Mouse (Mus musculus) hindbrain, postnatal 0 days (tissue): ENCODE data around the gene Cngb1. TPM values are rescaled to one million over a fixed set of nuclear protein-coding genes. Genes with fewer than 3 reads are reported as not detected.
A peak's percentile ranks its signal among the peaks of the same experiment; 100 is the strongest.

ENCODE experiments used
- ATAC-seq: fragments of 200-750 bp; cut with Nextera tagmentation; 2 replicates; pipeline ENCODE4 v1.8.0; 2017; ENCODE audit warnings: mild to moderate bottlenecking, moderate TSS enrichment, moderate library complexity
- DNase-seq: peaks from one replicate; pipeline ENCODE4 v3.0.0-alpha.2; 2015; ENCODE audit warnings: low spot score
- H3K27ac ChIP-seq: fragments of 300-500 bp; sonication (generic); 2 replicates; pipeline ENCODE4 v1.5.1; 2014; ENCODE audit warnings: mild to moderate bottlenecking
- H3K27me3 ChIP-seq: fragments of 300-500 bp; sonication (generic); 2 replicates; pipeline ENCODE4 v1.6.1; 2014; ENCODE audit warnings: low read length, mixed read lengths; ENCODE audit not compliant: insufficient read depth
- H3K36me3 ChIP-seq: fragments of 300-500 bp; sonication (generic); 2 replicates; pipeline ENCODE4 v1.6.1; 2014; ENCODE audit warnings: low read length, mixed read lengths; ENCODE audit not compliant: insufficient read depth
- H3K4me1 ChIP-seq: fragments of 300-500 bp; sonication (generic); 2 replicates; pipeline ENCODE4 v1.6.1; 2014; ENCODE audit warnings: antibody characterized with exemption, low read length, mixed read lengths; ENCODE audit not compliant: insufficient read depth
- H3K4me2 ChIP-seq: fragments of 300-500 bp; sonication (generic); 2 replicates; pipeline ENCODE4 v1.6.1; 2014; ENCODE audit warnings: low read depth, mild to moderate bottlenecking, low read length, moderate library complexity, mixed read lengths
- H3K4me3 ChIP-seq: fragments of 300-500 bp; sonication (generic); 2 replicates; pipeline ENCODE4 v1.5.1; 2014; ENCODE audit warnings: low read length
- H3K9ac ChIP-seq: fragments of 300-500 bp; sonication (generic); replicated peaks from 2 replicates; pipeline ENCODE4 v1.6.1; 2014; ENCODE audit warnings: mild to moderate bottlenecking, low read length, moderate library complexity, mixed read lengths
- H3K9me3 ChIP-seq: fragments of 300-500 bp; sonication (generic); 2 replicates; pipeline ENCODE4 v1.6.1; 2016; ENCODE audit warnings: low read length, mixed read lengths
- CTCF ChIP-seq: IDR thresholded peaks from 2 replicates; pipeline ENCODE4 v1.5.1; 2016; ENCODE audit warnings: antibody characterized with exemption, control low read depth, low read depth
- WGBS: fragments of 180-500 bp; shearing (Covaris S2); extraction: QIAGEN DNeasy Blood & Tissue Kit; methylation state at CpG from one replicate; pipeline ENCODE4 v1.1.7; 2014; 5-methylcytosine and 5-hydroxymethylcytosine counted together
- polyA plus RNA-seq: library from polyadenylated mRNA; unstranded; fragments of >200 nt; fragmentation: Nextera tagmentation; extraction: Ambion mirVana; gene quantifications from 2 replicates; pipeline ENCODE4 v1.2.1, GENCODE M21; 2015
- total RNA-seq: library from RNA; depleted of rRNA; stranded (reverse); fragments of >200 nt; gene quantifications from 2 replicates; pipeline ENCODE4 v1.2.3, GENCODE M21; 2014; rRNA removed

Gene Cngb1
- total and polyA plus RNA-seq, 2 experiments from 2014 or later = 0.52 to 1.2 TPM

- Histone ChIP-seq H3K36me3 (no peaks in the 10 kb centered on the region), H3K9me3 (no peaks in the 10 kb centered on the region), H3K9ac (no peak within 1 kb of the TSS), H3K27ac (no peak within 1 kb of the TSS), H3K27me3 (no peaks in the 10 kb centered on the region), H3K4me3 (no peak within 1 kb of the TSS), H3K4me2 (no peak within 1 kb of the TSS), H3K4me1 (no peaks in the 10 kb centered on the region)
- no peak for TF ChIP-seq CTCF
- ATAC-seq (no peak), DNase-seq (no peak)
- 67% methylated on average over 14 of the region's 14 CpGs for WGBS
These were observed 103.6 kb downstream of the Cngb1 start, which contains the start of gene Kifc3 for GRCm38 (mm10) chr8:95202649-95203275. TSS of gene Kifc3 (minus strand) at chr8:95202812.

GRCm38 (mm10) chr8:95202056-95202570, 104.3 kb downstream of the Cngb1 start:
- Histone ChIP-seq H3K9me3 (no peaks in the 10 kb centered on the region), H3K9ac (no peak overlapping the region), H3K27ac (no peak overlapping the region), H3K4me1 (no peaks in the 10 kb centered on the region), H3K4me3 (no peak overlapping the region), H3K27me3 (no peaks in the 10 kb centered on the region), H3K36me3 (no peaks in the 10 kb centered on the region), H3K4me2 (no peak overlapping the region)
- DNase-seq (peak; percentile 18), ATAC-seq (no peak)
- TF ChIP-seq CTCF = no peak
- WGBS = 69% methylated on average over 8 of the region's 8 CpGs

GRCm38 (mm10) chr8:95201491-95201890, 104.9 kb downstream of the Cngb1 start:
- Histone ChIP-seq H3K9ac (no peak overlapping the region), H3K27me3 (no peaks in the 10 kb centered on the region), H3K4me3 (no peak overlapping the region), H3K9me3 (no peaks in the 10 kb centered on the region), H3K36me3 (no peaks in the 10 kb centered on the region), H3K27ac (no peak overlapping the region), H3K4me2 (no peak overlapping the region), H3K4me1 (no peaks in the 10 kb centered on the region)
- no peak for ATAC-seq
- no peak for TF ChIP-seq CTCF
- DNase-seq = no peak
- 56% methylated on average over 7 of the region's 7 CpGs for WGBS

- no peak for TF ChIP-seq CTCF
- WGBS = 78% methylated on average over 9 of the region's 9 CpGs
These were observed 106.4 kb downstream of the Cngb1 start for GRCm38 (mm10) chr8:95200001-95200405.

GRCm38 (mm10) chr8:95195728-95196127, 110.7 kb downstream of the Cngb1 start:
- Histone ChIP-seq H3K36me3 (no peaks in the 10 kb centered on the region), H3K27ac (no peak overlapping the region), H3K27me3 (no peaks in the 10 kb centered on the region), H3K9me3 (no peaks in the 10 kb centered on the region), H3K4me1 (no peaks in the 10 kb centered on the region), H3K4me3 (no peak overlapping the region), H3K9ac (no peak overlapping the region), H3K4me2 (no peak overlapping the region)
- no peak for TF ChIP-seq CTCF
- WGBS = 75% methylated on average over 11 of the region's 11 CpGs
- DNase-seq (no peak), ATAC-seq (no peak)

More at GRCm38 (mm10) chr8:95200001-95200405, 106.4 kb downstream of the Cngb1 start:
- DNase-seq = no peak
- H3K4me2 ChIP-seq = no peak overlapping the region
- no peaks in the 10 kb centered on the region for H3K27me3 ChIP-seq
- H3K27ac ChIP-seq = no peak overlapping the region
- H3K4me1 ChIP-seq = no peaks in the 10 kb centered on the region
- no peak overlapping the region for H3K4me3 ChIP-seq
- no peak overlapping the region for H3K9ac ChIP-seq
- ATAC-seq = no peak
- H3K9me3 ChIP-seq = no peaks in the 10 kb centered on the region
- no peaks in the 10 kb centered on the region for H3K36me3 ChIP-seq

- Histone ChIP-seq H3K9me3 (no peaks in the 10 kb centered on the region), H3K4me3 (no peak overlapping the region), H3K36me3 (no peaks in the 10 kb centered on the region), H3K4me2 (no peak overlapping the region), H3K9ac (no peak overlapping the region), H3K27ac (no peak overlapping the region), H3K27me3 (no peaks in the 10 kb centered on the region), H3K4me1 (no peaks in the 10 kb centered on the region)
- DNase-seq = no peak
- no peak for ATAC-seq
- 89% methylated on average over 9 of the region's 9 CpGs for WGBS
- no peak for TF ChIP-seq CTCF
These were observed 114.7 kb downstream of the Cngb1 start for GRCm38 (mm10) chr8:95191497-95192175.

Other genes starting within 250 kb of the Cngb1 start
- gene Katnb1, start 225.4 kb downstream of the Cngb1 start, total RNA-seq = 59.6 and 63.3 TPM in 2 replicates
- gene Katnb1, start 225.4 kb downstream of the Cngb1 start, polyA plus RNA-seq = 45.3 and 48.4 TPM in 2 replicates
- 50.2 and 50.9 TPM in 2 replicates for gene Kifc3, start 103.8 kb downstream of the Cngb1 start, total RNA-seq
- gene Kifc3, start 103.8 kb downstream of the Cngb1 start, polyA plus RNA-seq = 26.6 and 29.0 TPM in 2 replicates
- gene Tepp, start 4.0 kb upstream of the Cngb1 start, total RNA-seq = 1.4 TPM in 1 of 2 replicates, not detected in the other
- gene Tepp, start 4.0 kb upstream of the Cngb1 start, polyA plus RNA-seq = 3.1 and 3.7 TPM in 2 replicates
- 18.3 and 21.0 TPM in 2 replicates for gene Zfp319, start 25.4 kb upstream of the Cngb1 start, total RNA-seq
- 9.2 and 10.5 TPM in 2 replicates for gene Zfp319, start 25.4 kb upstream of the Cngb1 start, polyA plus RNA-seq
- 22.8 and 68.5 TPM in 2 replicates for gene Usb1, start 25.7 kb upstream of the Cngb1 start, total RNA-seq
- 25.6 and 25.9 TPM in 2 replicates for gene Usb1, start 25.7 kb upstream of the Cngb1 start, polyA plus RNA-seq
- 72.9 and 80.6 TPM in 2 replicates for gene Mmp15, start 45.7 kb upstream of the Cngb1 start, total RNA-seq
- gene Mmp15, start 45.7 kb upstream of the Cngb1 start, polyA plus RNA-seq = 14.0 and 14.2 TPM in 2 replicates
- 72.3 and 74.5 TPM in 2 replicates for gene Cfap20, start 128.3 kb upstream of the Cngb1 start, total RNA-seq
- 126 and 127 TPM in 2 replicates for gene Cfap20, start 128.3 kb upstream of the Cngb1 start, polyA plus RNA-seq
- 17.5 and 25.3 TPM in 2 replicates for gene Csnk2a2, start 183.5 kb upstream of the Cngb1 start, total RNA-seq
- gene Csnk2a2, start 183.5 kb upstream of the Cngb1 start, polyA plus RNA-seq = 7.8 and 9.3 TPM in 2 replicates
- 0.78 and 1.0 TPM in 2 replicates for gene Ccdc113, start 227.5 kb upstream of the Cngb1 start, total RNA-seq
- 3.2 and 5.0 TPM in 2 replicates for gene Ccdc113, start 227.5 kb upstream of the Cngb1 start, polyA plus RNA-seq